Mouse (Mus musculus): ENCODE results near the gene Zfyve27. TPM values are rescaled to one million over a fixed set of nuclear protein-coding genes. Genes with fewer than 3 reads are reported as not detected.
A peak's percentile ranks its signal among the peaks of the same experiment; 100 is the strongest.

Zfyve27 gene
- total and polyA plus RNA-seq, 3 experiments: 27.0 to 40.2 TPM; not detected in 1

DNA sequence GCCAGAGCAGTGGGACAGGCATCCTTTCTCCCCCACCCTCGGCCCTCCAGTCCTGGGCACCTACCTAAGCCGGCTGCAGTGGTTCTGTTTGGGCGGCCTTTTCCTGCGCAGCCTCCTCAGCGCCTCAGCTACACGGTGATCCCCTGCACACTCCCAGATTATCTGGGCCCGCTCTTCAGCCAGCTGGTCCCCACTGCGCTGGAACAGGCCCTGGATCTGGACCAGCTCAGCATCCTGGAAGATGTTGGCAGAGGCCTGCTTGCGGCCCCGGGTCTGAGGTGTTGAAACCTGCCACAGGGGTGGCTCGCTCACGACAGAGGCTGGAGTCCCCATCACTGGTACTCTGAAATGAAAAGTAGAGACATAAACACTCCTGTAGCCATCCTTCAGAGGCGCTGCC lies 39.1 kb upstream of the Zfyve27 start:
- Histone ChIP-seq H3K36me3 (ENCODE audit: control insufficient read depth in 1 of 2, insufficient read depth in 2 of 2, low read length in 2 of 2) (peaks cover 3 to 29% of the 10 kb centered on the region in 2 experiments), H3K4me1 (ENCODE audit: control insufficient read depth in 1 of 2, insufficient read depth in 2 of 2, low read length in 2 of 2) (peaks cover 7 to 32% of the 10 kb centered on the region in 2 experiments), H3K79me2 (ENCODE audit: control insufficient read depth, insufficient read depth, low read length, poor library complexity) (peaks cover 6% of the 10 kb centered on the region), H3K9ac (ENCODE audit: control insufficient read depth, low read depth, low read length, poor library complexity, severe bottlenecking) (no peak overlapping the region), H3K27me3 (ENCODE audit: control insufficient read depth in 1 of 2, insufficient read depth in 2 of 2, low read length in 2 of 2) (no peaks in the 10 kb centered on the region), H3K27ac (ENCODE audit: control insufficient read depth, low read depth, low read length) (no peak overlapping the region), H3K9me3 (replicated peaks; ENCODE audit: insufficient read depth, low read length) (no peaks in the 10 kb centered on the region), H3K4me3 (ENCODE audit: control insufficient read depth in 1 of 2, insufficient read depth in 1 of 2, low read depth in 2 of 2, low read length in 2 of 2) (no peak overlapping the region)
- TF ChIP-seq MYB (IDR thresholded peaks at IDR 0.05; ENCODE audit: low read depth, low read length): no peak
- TF ChIP-seq MEF2A (IDR thresholded peaks at IDR 0.05; ENCODE audit: extremely low read depth, insufficient replicate concordance, low read depth, low read length, poor library complexity, severe bottlenecking): no peak
- TF ChIP-seq POLR2AphosphoS2 (IDR thresholded peaks at IDR 0.05; ENCODE audit: low read length): no peak
- no peak for TF ChIP-seq CHD2 (IDR thresholded peaks at IDR 0.05; ENCODE audit: low read length)
- no peak for TF ChIP-seq POLR2A (IDR thresholded peaks at IDR 0.05; ENCODE audit: control insufficient read depth in 1 of 2, insufficient read depth in 1 of 2, low read depth in 1 of 2, low read length in 2 of 2, poor library complexity in 1 of 2)
- TF ChIP-seq MXI1 (IDR thresholded peaks at IDR 0.05; ENCODE audit: low read depth, low read length): no peak
- no peak for TF ChIP-seq E2F4 (IDR thresholded peaks at IDR 0.05; ENCODE audit: borderline replicate concordance, low read depth, low read length)
- no peak for TF ChIP-seq ZKSCAN1 (IDR thresholded peaks at IDR 0.05; ENCODE audit: low read depth, low read length)
- TF ChIP-seq EP300 (IDR thresholded peaks at IDR 0.05; ENCODE audit: low read depth in 1 of 2, low read length in 2 of 2): no peak
- TF ChIP-seq GATA1 (IDR thresholded peaks at IDR 0.05; ENCODE audit: low read depth, low read length): no peak
- no peak for TF ChIP-seq ZNF384 (IDR thresholded peaks at IDR 0.05; ENCODE audit: low read depth, low read length)
- DNase-seq (ENCODE audit: low read depth, low spot score): no peak

DNA sequence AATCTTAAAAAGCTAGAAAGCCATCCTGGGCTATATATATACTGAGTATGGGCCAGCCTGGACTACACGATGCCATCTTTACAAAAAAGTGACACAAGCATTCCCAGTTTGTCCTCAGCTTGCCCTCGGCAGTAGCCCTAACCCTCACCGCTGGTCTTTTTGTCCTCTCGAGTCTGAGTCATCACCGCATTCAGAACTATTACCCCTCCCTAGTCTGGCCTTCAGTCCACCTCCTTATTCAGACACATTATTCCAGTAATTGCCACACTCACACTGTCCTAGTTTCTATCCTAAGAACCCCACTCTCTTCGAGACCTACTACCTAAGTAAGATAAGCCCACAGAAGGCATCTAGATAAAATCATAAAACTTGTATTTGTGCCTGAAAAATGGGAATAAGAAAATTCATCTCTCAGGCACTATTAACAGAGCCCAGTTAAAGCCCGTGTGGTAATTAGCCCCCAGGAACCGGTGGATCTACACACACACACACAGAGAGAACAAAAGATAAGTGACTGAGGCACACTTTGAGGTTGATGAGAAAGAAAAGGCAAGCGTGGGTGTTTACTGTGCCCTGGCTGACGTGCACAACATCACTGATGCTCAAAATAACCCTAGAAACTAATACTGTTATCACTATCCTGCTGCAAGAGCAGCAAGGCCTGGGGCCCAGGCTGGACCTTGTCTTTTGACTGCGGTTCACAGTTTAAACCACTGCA lies 38.1 kb upstream of the Zfyve27 start:
- H3K79me2 ChIP-seq (ENCODE audit: control insufficient read depth, insufficient read depth, low read length, poor library complexity): peaks cover 6% of the 10 kb centered on the region
- H3K9ac ChIP-seq (ENCODE audit: control insufficient read depth, low read depth, low read length, poor library complexity, severe bottlenecking): no peak overlapping the region
- no peaks in the 10 kb centered on the region for H3K27me3 ChIP-seq (ENCODE audit: control insufficient read depth in 1 of 2, insufficient read depth in 2 of 2, low read length in 2 of 2)
- H3K27ac ChIP-seq (ENCODE audit: control insufficient read depth, low read depth, low read length): peak overlapping the region; percentile 12; the same call in 1 of the 2 replicates
- peaks cover 17 to 42% of the 10 kb centered on the region in 2 experiments for H3K4me1 ChIP-seq (ENCODE audit: control insufficient read depth in 1 of 2, insufficient read depth in 2 of 2, low read length in 2 of 2)
- peak; percentile 74 for DNase-seq (ENCODE audit: low read depth, low spot score)
- H3K36me3 ChIP-seq (ENCODE audit: control insufficient read depth in 1 of 2, insufficient read depth in 2 of 2, low read length in 2 of 2): peaks cover 3 to 39% of the 10 kb centered on the region in 2 experiments
- no peak overlapping the region for H3K4me3 ChIP-seq (ENCODE audit: control insufficient read depth in 1 of 2, insufficient read depth in 1 of 2, low read depth in 2 of 2, low read length in 2 of 2)
- H3K9me3 ChIP-seq (replicated peaks; ENCODE audit: insufficient read depth, low read length): no peaks in the 10 kb centered on the region
- TF ChIP-seq SMC3 (IDR thresholded peaks at IDR 0.05; ENCODE audit: low read depth, low read length): no peak
- TF ChIP-seq NELFE (IDR thresholded peaks at IDR 0.05; ENCODE audit: low read depth, low read length): 0 out of 2 replicates have a peak, but pooled peaks have one; percentile 6
- no peak for TF ChIP-seq CHD1 (IDR thresholded peaks at IDR 0.05; ENCODE audit: low read depth, low read length)
- no peak for TF ChIP-seq ZC3H11A (IDR thresholded peaks at IDR 0.05; ENCODE audit: low read depth, low read length)
- no peak for TF ChIP-seq MYB (IDR thresholded peaks at IDR 0.05; ENCODE audit: low read depth, low read length)
- TF ChIP-seq MXI1 (IDR thresholded peaks at IDR 0.05; ENCODE audit: low read depth, low read length): peak; percentile 30; the same call in 1 of the 2 replicates
- peak; percentile 78; the same call in 1 of the 2 replicates for TF ChIP-seq MEF2A (IDR thresholded peaks at IDR 0.05; ENCODE audit: extremely low read depth, insufficient replicate concordance, low read depth, low read length, poor library complexity, severe bottlenecking)
- TF ChIP-seq NRF1 (IDR thresholded peaks at IDR 0.05; ENCODE audit: insufficient read depth, low read depth, low read length, poor library complexity, severe bottlenecking): no peak
- no peak for TF ChIP-seq KAT2A (conservative IDR thresholded peaks at IDR 0.05; ENCODE audit: low read depth, low read length)
- no peak for TF ChIP-seq TBP (IDR thresholded peaks at IDR 0.05; ENCODE audit: low read depth, low read length)
- TF ChIP-seq CHD2 (IDR thresholded peaks at IDR 0.05; ENCODE audit: low read length): no peak
- TF ChIP-seq TCF12 (IDR thresholded peaks at IDR 0.05; ENCODE audit: low read depth, low read length): 0 out of 2 replicates have a peak, but pooled peaks have one; percentile 38
- no peak for TF ChIP-seq GABPA (IDR thresholded peaks at IDR 0.05; ENCODE audit: low read depth, low read length)
- no peak for TF ChIP-seq E2F4 (IDR thresholded peaks at IDR 0.05; ENCODE audit: borderline replicate concordance, low read depth, low read length)
- no peak for TF ChIP-seq HCFC1 (IDR thresholded peaks at IDR 0.05; ENCODE audit: low read depth, low read length)
- peak; percentile 79 for TF ChIP-seq SIN3A (IDR thresholded peaks at IDR 0.05; ENCODE audit: low read length)
- TF ChIP-seq ETS1 (IDR thresholded peaks at IDR 0.05; ENCODE audit: low read depth, low read length): peak; percentile 58; the same call in 1 of the 2 replicates
- TF ChIP-seq POLR2A (IDR thresholded peaks at IDR 0.05; ENCODE audit: control insufficient read depth in 1 of 2, insufficient read depth in 1 of 2, low read depth in 1 of 2, low read length in 2 of 2, poor library complexity in 1 of 2): no peak
- peak; percentile 26; the same call in 1 of the 2 replicates for TF ChIP-seq RCOR1 (IDR thresholded peaks at IDR 0.05; ENCODE audit: low read depth, low read length)
- TF ChIP-seq ZNF384 (IDR thresholded peaks at IDR 0.05; ENCODE audit: low read depth, low read length): no peak
- no peak for TF ChIP-seq POLR2AphosphoS5 (IDR thresholded peaks at IDR 0.05; ENCODE audit: borderline replicate concordance, low read depth, low read length)
- no peak for TF ChIP-seq UBTF (IDR thresholded peaks at IDR 0.05; ENCODE audit: borderline replicate concordance, insufficient read depth, low read depth, low read length)
- 0 out of 2 replicates have a peak, but pooled peaks have one; percentile 12 for TF ChIP-seq MAX (IDR thresholded peaks at IDR 0.05; ENCODE audit: low read length)
- TF ChIP-seq ZMIZ1 (IDR thresholded peaks at IDR 0.05; ENCODE audit: low read depth, low read length): no peak
- no peak for TF ChIP-seq ZKSCAN1 (IDR thresholded peaks at IDR 0.05; ENCODE audit: low read depth, low read length)

Data from MEL (cell line).